Mouse (Mus musculus): ENCODE measurements at regions not wholly inside any gene's neighbourhood (a gene's known extent, or its start where the extent isn't known, plus 50 kb on each side); places are given as distances from the start of the nearest gene placed in this dataset.

GRCm38 (mm10) chr5:53413677-53414076, 52.3 kb upstream of the Rbpj start:
- ATAC-seq, result no peak
- no peaks in the 10 kb centered on the region for H3K27me3 ChIP-seq (replicated peaks; ENCODE audit: insufficient read depth, low read length)
- H3K27ac ChIP-seq (ENCODE audit: low read length), result no peak overlapping the region
- DNase-seq (ENCODE audit: low spot score), result no peak
- TF ChIP-seq CTCF (IDR thresholded peaks at IDR 0.05) (no peak), EP300 (IDR thresholded peaks at IDR 0.05) (no peak)
- H3K4me3 ChIP-seq (ENCODE audit: low read depth, low read length), result no peak overlapping the region
- H3K9me3 ChIP-seq (ENCODE audit: low read length), result no peaks in the 10 kb centered on the region
- WGBS, result 59% methylated on average over 3 of the region's 3 CpGs
- H3K9ac ChIP-seq (replicated peaks; ENCODE audit: low read depth), result no peak overlapping the region
- no peaks in the 10 kb centered on the region for H3K36me3 ChIP-seq (ENCODE audit: insufficient read depth, low read length)
- no peak overlapping the region for H3K4me2 ChIP-seq (replicated peaks; ENCODE audit: low read depth, low read length)
- H3K4me1 ChIP-seq (ENCODE audit: insufficient read depth, low read depth, low read length), result no peaks in the 10 kb centered on the region

- Histone ChIP-seq H3K9ac (replicated peaks; ENCODE audit: low read depth) (no peak overlapping the region), H3K4me2 (replicated peaks; ENCODE audit: low read depth, low read length) (no peak overlapping the region), H3K4me1 (ENCODE audit: insufficient read depth, low read depth, low read length) (no peaks in the 10 kb centered on the region), H3K27me3 (replicated peaks; ENCODE audit: insufficient read depth, low read length) (no peaks in the 10 kb centered on the region), H3K36me3 (ENCODE audit: insufficient read depth, low read length) (no peaks in the 10 kb centered on the region), H3K9me3 (ENCODE audit: low read length) (no peaks in the 10 kb centered on the region), H3K27ac (ENCODE audit: low read length) (no peak overlapping the region), H3K4me3 (ENCODE audit: low read depth, low read length) (no peak overlapping the region)
- TF ChIP-seq EP300 (IDR thresholded peaks at IDR 0.05) (no peak), CTCF (IDR thresholded peaks at IDR 0.05) (no peak)
- DNase-seq (ENCODE audit: low spot score) (no peak), ATAC-seq (no peak)
- WGBS, result 66% methylated on average over 2 of the region's 2 CpGs
Measured at GRCm38 (mm10) chr5:53415472-53415871, 50.5 kb upstream of the Rbpj start.
